Mouse (Mus musculus) urinary bladder, adult 2 months (tissue): ENCODE results near the gene Adra2a. TPM values are rescaled to one million over a fixed set of nuclear protein-coding genes. Genes with fewer than 3 reads are reported as not detected.

Source experiments
- DNase-seq: peaks from one replicate; pipeline ENCODE4 v3.0.0; 2022; ENCODE audit warnings: low spot score
- polyA plus RNA-seq: library from polyadenylated mRNA; depleted of rRNA; stranded (reverse); fragments of >200 nt; gene quantifications from 2 replicates; pipeline ENCODE4 v1.2.3, GENCODE M21; 2012; rRNA removed

Gene Adra2a
- polyA plus RNA-seq, 1 experiment, result 1.5 TPM

DNA sequence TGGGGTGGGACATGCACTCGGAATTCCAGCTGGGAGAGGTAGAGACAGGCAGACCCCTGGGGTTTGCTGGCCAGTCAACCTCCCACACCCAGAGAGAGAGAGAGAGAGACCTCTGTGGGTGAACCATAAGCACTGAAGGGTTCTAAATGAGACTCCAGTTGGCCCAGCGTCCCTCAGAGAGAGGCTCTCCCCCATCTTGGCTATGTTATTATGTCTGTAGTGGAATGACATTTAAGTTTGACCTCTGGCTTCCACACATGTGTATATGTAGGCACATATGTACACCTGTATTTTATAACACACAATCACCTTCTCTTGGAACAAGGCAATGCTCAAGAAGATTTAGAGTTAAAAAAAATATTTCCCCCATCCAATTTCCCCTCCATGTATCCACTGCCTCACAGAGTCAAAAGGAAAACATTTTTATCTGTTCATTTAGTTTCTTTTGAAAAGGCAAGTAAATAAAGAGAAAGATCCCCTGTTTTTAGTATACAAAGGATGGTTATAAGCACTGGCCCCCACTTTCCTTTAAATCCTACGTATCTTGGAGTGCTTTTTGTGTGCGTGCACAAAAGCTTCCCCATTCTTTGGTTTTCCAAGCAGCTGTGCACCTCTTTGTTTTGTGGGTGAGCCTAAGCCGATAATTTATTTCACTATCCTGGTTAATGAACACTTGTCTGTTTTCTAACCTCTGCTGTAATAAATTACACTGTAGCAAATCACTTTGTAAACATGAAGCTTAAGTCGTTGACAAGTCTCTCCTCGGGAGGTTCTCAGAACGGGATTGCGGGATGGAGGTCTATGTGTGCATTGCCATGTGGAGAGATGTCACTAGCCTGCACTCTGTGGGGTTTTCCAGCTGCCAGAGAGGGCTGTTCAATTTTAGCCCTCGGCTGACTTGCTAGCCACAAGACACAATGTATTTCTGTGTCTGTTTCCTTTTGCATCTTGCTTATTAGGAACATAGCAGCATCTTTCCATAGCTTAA, 32.7 kb downstream of the Adra2a start:
- no peak for DNase-seq

DNA sequence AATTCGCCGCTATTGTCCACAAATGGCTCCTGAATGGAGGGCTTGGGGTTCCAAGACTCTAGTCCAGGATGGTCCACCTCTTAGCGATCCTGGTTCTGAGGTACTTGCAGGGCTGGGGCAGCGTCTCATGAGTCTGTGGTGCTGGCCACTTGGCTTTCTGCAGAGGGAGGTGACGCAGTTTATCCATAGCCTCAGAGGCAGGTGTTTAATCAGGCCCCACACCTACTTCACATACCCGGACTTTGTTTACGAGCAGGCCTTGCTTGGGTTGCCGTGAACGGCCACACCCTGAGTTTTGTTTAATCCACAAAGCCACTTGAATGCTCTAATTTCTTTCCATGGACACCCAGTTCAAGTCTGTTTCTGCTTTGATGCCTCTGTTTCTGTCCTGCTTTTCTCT, 37.4 kb downstream of the Adra2a start:
- DNase-seq, result no peak

DNA sequence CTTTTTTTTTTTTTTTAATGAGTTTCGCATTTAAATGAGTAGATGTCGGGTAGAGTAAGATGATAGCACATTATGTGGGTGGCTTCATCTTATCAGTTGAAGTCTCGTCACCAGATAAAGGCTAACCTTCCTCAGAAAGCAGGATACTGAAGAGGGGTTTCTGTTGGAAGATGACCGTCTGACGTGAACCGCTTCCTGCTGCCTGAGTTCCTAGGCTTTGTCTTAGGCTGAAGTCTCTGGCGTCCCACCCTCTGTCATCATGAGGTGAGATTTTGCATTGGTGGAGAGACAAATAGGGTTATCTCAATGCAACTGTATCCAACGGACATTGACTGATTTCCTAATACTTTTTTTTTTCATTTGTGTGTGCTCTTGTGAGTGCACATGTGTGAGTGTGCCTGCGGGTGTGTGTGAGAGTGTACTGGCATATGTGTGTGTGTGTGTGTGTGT, 37.8 kb downstream of the Adra2a start:
- no peak for DNase-seq

DNA sequence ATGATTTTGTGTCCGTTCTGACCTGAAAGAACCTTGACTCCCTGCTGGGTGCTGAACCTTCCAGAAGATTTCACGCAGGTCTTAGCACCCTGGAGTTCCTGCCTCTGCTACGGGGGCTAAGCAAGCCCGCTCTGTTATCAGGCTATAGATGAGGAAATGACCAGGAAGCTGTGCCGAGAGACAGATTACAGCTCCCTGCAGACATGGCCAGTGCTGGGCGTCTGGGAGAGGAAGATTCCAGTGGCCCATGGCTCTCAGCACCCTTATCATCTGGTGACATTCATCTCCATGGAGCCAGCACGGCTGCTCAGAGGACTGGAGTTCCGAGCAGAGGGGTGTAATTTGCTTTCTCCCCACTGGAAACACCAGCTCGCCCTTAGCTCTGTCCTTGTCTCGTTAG, 43.4 kb downstream of the Adra2a start:
- no peak for DNase-seq

DNA sequence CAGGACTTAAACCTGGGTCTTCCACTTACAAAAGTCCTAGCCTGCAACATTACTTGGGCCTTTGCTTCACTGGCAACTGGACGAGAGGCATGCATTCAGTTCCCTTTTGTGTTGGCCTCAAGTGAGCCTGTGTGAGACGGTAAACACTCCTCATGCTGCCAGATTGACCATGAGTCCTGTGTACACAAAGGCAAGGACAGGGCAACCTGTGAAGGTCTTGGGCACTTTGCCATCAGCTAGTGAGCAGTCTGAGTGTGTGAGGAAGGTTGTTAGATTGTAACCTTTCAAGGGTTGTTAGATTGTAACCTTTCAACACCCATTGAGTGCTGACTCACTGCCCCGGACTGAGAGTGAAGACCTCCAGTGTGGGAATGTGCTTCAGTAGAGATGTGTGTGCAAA, 49.6 kb downstream of the Adra2a start:
- no peak for DNase-seq

DNA sequence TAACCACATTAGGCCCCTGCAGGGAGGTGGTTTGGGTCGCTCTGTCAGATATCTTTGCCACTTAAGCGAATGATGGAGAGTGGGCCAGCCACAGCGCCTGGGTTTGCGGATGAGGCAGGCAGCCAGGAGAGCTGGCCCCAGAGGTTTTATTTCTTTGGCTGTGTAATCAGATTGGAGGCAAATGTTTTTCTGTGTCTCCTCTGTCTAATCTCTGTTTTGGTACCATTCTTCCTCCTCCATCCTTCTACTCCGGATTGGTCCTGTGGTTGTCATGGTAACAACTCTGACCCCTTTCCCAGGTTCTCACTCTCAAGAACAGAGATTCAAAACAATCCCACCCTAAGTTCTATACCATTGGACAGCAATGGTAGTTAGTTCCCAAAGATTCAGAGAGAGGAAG, 51.8 kb downstream of the Adra2a start:
- DNase-seq, result no peak

DNA sequence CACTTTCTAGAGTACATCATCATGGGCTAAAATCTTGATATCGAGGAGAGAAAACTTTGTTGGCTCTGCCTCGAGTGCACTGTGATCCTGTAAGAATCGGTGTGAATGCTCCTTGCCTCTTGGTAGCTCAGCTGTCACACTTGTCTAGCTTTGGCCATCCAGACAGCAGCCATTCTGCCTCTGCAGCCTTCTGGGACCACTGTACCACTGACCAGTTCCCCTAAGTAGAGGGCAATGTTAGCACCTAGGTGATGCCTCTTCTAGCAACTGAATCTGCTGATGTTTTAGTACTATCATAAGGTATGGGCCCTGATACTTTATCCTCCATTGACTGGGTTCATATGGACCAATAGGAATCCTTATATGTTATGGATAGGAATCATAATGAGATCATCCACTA, 54.4 kb downstream of the Adra2a start:
- DNase-seq, result no peak

Other genes with a start within 250 kb of the Adra2a start
- gene Pdcd4, start 151.9 kb upstream of the Adra2a start, polyA plus RNA-seq, result 81.3 and 100 TPM in 2 replicates
- gene Shoc2, start 99.8 kb upstream of the Adra2a start, polyA plus RNA-seq, result 27.2 and 30.1 TPM in 2 replicates
- 33.4 and 37.1 TPM in 2 replicates for gene Bbip1, start 99.5 kb upstream of the Adra2a start, polyA plus RNA-seq